Mouse (Mus musculus) frontal cortex, postnatal 14 days (tissue): Measurements from ENCODE around the gene Ctnnd2.

ENCODE experiments used
- DNase-seq, 2 experiments: peaks; one replicate each; pipeline ENCODE4 v3.0.0; 2022; ENCODE audit warnings: low spot score in 2 of 2

Ctnnd2 gene

DNA sequence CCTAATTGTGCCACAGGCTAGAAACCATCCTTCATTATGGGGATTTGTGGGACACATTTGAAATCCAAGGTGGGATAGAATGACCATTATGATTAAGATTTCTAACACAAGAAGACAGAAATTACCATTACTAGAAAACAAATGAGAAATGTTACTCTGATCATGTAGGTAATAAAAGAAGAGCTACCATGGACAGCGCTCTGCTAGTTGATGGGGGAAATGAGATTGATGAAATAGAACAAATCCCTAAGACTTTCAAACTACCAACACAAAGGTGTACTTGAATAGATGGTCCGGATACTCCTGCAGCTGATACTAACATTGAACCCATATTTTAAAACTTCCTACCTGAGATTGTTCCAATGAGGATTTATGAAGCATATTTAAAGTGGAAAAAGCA lies 68.5 kb downstream of the Ctnnd2 start:
- no peak for DNase-seq

DNA sequence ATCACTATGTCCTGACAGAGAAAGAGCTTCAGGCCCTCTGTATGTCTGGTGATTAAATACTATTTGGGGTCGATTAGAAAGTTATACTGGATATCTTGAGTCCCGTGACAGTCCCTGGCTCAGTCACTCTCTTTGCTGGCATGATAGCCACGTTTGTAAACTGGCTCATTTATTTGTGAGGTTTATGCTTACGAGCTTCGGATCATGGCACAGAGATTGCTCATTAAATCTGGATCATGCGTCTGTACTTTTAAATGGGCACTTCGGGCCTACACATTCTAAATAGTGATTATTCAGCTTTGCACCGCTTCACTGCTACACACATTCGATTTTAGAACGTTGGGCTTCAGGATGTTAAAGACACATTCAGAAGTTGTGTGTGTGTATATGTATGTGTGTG lies 96.4 kb downstream of the Ctnnd2 start:
- DNase-seq: no peak

GRCm38 (mm10) chr15:30271141-30271572 lies 98.8 kb downstream of the Ctnnd2 start:
- DNase-seq: peak; percentile 13 to 17

DNA sequence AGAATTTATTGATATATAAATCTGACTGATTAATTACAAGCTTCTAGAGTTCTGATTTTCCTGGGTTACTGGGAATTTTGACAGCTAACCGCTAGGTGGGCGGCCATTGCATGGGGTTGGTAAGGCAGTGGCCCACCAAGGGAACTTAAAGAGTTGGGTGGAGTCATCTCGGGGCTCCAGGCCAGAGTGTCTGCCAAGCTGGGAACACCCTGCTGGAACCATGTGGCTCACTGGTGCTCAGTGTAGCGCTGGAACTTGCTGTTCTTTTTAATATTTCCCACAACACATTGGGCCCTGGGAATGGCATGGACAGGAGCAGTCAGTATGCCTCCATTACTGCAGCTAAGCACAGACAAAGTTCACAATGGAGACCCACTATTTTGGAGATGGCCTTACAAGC lies 99.9 kb downstream of the Ctnnd2 start:
- no peak for DNase-seq

DNA sequence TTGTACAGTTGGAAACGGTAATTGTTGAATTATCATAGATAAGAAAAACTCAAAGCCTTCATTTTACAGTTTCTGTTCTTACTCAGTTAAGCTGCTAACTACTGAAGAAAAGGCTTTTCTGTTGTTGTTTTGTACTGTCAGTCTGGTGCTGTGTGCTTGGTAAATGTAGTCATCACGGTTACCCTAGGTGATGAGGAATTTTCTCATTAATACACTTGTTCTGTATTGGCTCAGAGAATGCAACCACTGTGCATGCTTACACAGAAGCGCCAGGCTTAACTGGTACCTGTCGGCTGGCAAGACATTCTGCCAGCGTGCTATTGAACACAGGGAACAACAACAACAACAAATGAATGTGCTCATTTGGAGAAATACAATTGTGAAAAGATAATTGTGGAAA lies 103.3 kb downstream of the Ctnnd2 start:
- DNase-seq: no peak

- DNase-seq: no peak
These were observed 104.3 kb downstream of the Ctnnd2 start for GRCm38 (mm10) chr15:30276691-30277090.

DNA sequence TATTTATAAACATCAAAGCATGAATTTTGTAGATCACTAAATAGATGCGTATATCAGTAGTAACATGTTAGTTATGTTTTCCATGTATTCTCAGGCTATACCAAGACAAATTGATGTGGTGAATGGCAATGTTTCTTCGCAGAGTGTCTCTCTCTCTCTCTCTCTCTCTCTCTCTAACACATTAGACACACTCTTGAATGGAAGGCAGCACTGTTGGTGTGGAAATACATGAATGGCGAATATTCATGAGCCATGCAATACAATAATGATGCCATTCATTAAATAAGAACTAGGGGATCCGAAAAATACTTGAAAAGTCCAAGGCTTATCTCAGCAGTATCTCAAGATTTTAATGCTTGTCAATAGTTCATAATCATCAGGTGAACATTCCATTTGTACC lies 106.2 kb downstream of the Ctnnd2 start:
- DNase-seq: no peak

DNA sequence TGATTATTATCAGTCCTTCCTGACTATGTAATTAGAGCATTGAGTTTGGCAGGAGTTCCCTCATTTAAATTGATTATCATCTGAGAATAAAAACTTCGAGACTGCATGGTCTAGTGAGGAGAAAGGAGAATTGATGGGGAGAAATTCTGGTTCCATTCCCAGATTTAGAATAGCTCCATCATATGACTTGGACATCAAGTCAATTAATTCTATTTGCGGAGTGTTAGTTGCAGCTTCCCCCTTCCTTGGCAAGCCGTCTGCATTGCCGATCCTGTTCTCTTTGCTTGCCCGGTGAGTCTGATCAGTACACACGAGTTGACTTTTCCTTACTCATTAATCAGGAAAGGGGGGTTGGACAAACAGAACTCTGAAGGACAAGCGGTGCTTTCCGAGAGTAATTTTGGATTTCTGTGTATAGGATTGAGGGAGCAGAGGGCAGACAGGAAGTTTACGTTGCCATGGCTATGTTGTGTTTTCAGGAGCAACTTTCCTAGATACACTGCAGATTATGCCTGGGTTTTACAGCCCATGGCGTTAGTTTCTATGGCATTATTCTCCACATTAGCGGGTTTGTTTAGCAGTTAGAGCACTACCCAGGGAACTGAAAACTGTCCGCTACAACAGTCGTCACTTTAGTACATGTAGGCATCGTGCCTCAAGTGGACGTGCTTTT lies 113.3 kb downstream of the Ctnnd2 start:
- peak in 1 of 2 experiments; percentile 14 for DNase-seq

DNA sequence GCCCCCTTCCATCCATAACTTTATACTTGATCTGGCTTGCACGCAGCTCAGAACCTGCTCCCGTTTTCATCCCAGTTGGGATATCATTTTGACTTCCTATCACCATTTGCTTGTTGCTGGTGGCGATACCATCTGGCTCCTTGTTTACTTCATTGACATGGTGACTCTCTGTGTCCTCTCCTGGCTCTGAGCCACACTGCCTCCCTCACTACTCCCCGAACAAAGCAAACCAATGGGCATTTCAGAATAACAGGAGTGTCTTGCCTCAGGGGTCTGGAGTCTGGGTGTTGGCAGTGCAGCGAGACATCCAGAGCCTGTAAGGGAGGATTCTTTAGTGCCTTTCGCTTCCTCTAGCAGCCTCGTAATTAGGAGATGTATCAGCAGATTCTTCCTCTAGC lies 113.9 kb downstream of the Ctnnd2 start:
- DNase-seq: no peak

- no peak for DNase-seq
These were observed 130.4 kb downstream of the Ctnnd2 start for GRCm38 (mm10) chr15:30302824-30303223.

GRCm38 (mm10) chr15:30306437-30306836 lies 134.0 kb downstream of the Ctnnd2 start:
- DNase-seq: no peak

GRCm38 (mm10) chr15:30322543-30322942 lies 150.2 kb downstream of the Ctnnd2 start:
- DNase-seq: no peak

DNA sequence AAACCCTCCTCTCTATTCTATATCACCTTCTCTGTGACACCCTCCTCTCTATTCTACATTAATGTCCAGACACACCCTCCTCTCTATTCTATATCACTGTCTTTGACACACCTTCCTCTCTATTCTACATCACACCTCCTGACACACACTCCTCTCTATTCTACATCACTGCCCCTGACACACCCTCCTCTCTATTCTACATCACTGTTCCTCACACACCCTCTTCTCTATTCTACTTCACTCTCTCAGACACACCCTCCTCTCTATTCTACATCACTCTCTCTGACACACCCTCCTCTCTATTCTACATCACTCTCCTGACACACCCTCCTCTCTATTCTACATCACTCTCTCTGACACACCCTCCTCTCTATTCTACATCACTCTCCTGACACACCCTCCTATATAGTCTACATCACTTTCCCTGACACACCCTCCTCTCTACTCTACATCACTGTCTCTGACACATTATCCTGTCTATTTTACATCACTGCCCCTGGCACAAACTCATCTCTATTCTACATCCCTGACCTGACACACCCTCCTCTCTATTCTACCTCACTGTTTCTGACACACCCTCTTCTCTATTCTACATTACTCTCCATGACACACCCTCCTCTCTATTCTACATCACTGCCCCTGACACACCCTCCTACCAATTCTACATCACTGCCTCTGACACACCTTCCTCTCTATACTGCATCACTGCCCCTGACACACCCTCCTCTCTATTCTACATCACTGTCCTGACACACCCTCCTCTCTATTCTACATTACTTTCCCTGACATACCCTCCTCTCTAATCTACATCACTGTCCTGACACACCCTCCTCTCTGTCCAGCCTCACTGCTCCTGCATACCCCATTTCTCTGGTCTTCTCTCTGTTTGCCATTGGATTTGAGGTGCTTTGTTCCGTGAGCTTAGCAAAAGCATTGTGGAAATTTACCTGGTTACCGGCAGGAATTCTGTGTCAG lies 161.2 kb downstream of the Ctnnd2 start:
- DNase-seq: no peak

DNA sequence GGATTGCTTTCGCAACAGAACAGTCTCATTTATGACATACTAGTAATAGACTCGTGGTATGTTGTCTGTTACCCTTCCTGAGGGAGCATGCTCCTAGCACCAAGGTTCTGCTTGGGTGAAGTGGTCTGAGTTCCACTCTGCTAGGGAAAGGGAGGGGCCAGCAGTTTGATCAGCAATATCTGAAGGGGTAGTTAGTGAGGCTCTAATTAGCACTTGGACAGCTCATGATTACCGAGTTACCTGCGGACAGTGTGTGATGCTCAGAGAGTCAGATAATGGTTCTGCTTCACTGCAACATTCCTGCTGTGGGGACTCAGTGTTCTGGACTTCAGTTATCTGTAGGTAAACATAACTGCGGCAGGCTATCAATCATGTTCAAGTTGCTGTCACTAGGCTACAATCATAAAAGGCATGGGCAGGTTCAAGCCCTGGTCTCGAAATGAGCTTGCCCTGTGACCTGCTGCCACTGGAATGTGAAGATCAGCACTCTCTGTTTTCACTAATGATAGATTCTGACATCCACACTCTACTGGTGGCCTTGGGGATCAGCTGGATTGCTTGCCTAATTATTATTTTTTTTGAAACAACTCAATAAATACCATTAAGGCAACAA lies 166.3 kb downstream of the Ctnnd2 start:
- no peak for DNase-seq

DNA sequence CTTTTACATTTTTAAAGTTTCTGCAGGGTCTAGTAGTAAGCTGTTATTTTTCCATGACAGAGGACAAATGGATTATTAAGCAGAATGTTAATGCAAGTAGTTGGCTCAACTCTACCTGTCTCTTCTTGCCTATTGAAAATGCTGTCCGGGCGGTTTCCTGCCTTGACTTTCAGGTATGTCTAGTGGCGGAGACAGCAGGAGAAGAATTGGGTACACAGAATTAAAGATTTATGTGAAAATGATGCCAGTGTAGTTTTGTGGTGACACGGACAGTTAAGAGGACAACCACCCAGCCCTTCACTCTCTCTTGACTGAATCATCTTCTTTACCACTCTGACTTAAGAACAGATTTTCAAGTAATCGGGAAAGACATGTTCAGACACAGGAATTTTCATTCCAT lies 173.4 kb downstream of the Ctnnd2 start:
- DNase-seq: no peak

DNA sequence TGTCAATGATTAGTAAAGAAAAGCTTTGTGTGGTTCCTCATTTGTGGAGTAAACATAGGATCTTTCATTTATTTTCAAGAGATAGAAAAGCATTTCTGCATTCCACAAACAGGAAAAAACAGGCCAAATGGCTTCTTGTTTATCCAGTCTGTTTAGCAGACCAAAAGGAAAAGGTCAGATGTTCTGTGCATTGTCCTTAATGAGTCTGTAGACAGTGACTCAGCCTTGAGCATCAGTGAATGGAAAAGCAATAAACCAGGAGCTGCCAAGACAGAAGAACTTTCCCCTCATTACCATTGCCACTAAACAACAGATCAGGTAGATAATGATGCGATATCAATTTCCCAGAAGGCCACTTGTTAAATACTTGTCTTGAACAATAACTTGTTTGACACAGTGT lies 192.1 kb downstream of the Ctnnd2 start:
- DNase-seq: no peak

DNA sequence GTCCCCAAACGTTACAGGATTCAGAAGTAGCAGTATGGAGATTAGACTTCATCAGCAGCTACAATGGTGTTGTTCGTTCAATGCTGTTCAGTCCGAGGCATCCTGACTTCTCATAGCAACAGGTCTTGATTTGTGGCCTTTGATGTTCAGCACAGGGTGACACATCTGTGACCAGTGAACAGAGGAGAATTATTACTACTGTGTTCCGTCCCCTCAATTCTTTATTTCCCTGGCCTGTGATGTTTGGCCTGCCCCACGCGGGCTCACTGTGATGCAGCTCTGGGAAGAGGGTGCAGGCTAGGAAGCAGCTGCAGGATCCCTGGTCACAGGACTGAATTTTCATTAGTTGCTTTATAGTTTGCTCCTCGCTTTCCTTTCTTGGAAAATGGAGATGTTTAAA lies 197.6 kb downstream of the Ctnnd2 start:
- no peak for DNase-seq

DNA sequence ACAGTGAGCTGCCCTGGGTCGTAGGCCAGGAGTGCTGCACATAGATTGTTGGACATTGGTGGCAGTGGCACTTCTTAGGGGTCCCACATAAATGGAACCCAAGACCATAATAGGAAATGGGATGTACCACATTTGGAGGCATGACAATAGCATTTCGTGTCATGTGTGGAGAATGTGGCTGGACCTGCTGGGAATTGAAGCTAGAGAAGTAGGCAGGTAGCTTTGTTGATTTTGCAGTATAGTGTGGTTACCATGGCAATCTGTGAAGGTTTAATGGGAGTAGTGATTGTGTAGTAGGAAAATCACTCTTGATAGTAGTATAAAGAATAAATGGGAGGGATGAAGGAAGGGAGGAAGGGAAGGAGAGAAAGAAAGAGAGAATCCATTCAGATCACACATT lies 198.8 kb downstream of the Ctnnd2 start:
- no peak for DNase-seq

DNA sequence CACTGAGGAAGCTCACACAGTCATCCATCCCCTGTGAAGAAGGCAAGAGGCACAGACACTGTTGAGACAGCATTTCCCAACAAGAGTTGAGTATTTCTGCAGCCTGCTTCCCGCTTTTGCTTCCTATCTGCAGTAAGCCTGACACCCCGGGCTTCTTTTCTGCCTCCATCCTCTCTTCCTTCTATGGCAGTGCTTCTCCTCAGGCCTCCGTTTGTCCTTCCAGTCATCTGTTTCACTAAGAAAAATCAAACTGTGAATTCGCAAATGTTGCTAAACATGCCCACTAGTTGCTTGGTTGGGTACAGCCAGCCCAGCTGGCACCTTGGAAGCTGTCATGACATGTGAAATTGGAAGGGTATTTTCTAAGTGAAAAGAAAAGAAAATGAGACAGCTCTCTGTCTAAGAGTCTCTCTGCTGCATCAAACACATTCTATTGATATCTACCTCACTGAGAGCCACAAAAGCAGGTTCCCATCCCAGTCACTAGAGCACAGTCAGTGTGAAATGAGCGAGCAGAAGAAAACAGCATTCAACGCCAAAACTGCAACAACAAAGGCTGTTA lies 201.3 kb downstream of the Ctnnd2 start:
- no peak for DNase-seq

- no peak for DNase-seq
These were observed 202.5 kb downstream of the Ctnnd2 start for GRCm38 (mm10) chr15:30374907-30375306.

DNA sequence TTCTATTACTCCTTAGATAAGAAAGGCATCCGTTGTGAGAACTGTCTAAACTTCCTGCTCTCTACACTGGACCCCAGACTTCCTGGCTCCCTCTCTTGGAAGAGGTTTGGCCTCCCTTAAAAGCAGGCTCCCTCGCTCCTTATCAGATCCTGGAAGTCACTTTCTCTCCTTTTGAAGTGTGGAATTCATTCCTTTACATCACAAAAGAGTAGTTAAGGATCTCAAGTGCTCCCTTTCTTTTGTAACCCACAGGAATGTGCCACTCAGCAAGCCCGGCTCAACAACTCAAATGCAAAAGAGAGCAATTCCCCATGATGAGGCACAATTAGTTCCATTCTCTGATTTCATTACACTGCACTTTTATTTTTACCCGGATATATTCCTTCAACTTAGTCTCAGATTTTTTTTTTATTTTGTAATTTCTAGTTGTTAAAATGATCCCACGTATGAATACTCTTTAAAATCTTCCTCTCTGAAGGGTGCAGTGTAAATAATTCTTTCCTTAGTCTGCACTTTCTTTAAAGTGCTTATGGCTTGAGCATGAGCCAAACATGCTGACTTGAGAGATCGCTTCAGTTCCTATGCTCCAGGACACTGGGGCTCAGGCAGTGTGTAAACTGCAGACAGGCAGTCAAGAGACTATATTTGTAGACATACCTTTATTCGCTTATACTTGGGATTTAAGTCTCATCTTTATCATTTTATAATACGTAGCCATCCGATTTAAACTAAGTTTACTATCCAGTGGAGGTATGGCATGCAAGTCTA lies 210.9 kb downstream of the Ctnnd2 start:
- DNase-seq: no peak

GRCm38 (mm10) chr15:30384386-30384785 lies 212.0 kb downstream of the Ctnnd2 start:
- DNase-seq: no peak
